Mouse (Mus musculus) heart, embryonic 11.5 days (tissue): Measurements from ENCODE around the gene Cptp. TPM values are rescaled to one million over a fixed set of nuclear protein-coding genes. Genes with fewer than 3 reads are reported as not detected.

Source experiments
- ATAC-seq: fragments of 200-750 bp; cut with Nextera tagmentation; replicated peaks from 2 replicates; pipeline ENCODE4 v1.8.0; 2017; ENCODE audit warnings: moderate library complexity; ENCODE audit not compliant: insufficient number of reproducible peaks, low FRiP score, low TSS enrichment
- H3K27ac ChIP-seq: fragments of 300-500 bp; sonication (generic); 2 replicates; pipeline ENCODE4 v1.5.1; 2014; ENCODE audit warnings: mild to moderate bottlenecking, low read depth, low read length
- H3K27me3 ChIP-seq: fragments of 300-500 bp; sonication (generic); 2 replicates; pipeline ENCODE4 v1.6.1; 2014; ENCODE audit warnings: mild to moderate bottlenecking, low read length, mixed read lengths; ENCODE audit not compliant: control insufficient read depth, insufficient read depth
- H3K36me3 ChIP-seq: fragments of 300-500 bp; sonication (generic); 2 replicates; pipeline ENCODE4 v1.6.1; 2014; ENCODE audit warnings: mild to moderate bottlenecking, low read length, moderate library complexity, mixed read lengths; ENCODE audit not compliant: control insufficient read depth, insufficient read depth
- H3K4me1 ChIP-seq: fragments of 300-500 bp; sonication (generic); 2 replicates; pipeline ENCODE4 v1.6.1; 2014; ENCODE audit warnings: low read length; ENCODE audit not compliant: control insufficient read depth, insufficient read depth
- H3K4me2 ChIP-seq: fragments of 300-500 bp; sonication (generic); 2 replicates; pipeline ENCODE4 v1.6.1; 2014; ENCODE audit warnings: mild to moderate bottlenecking, moderate library complexity
- H3K4me3 ChIP-seq: fragments of 300-500 bp; sonication (generic); 2 replicates; pipeline ENCODE4 v1.5.1; 2014; ENCODE audit warnings: low read depth, low read length
- H3K9ac ChIP-seq: fragments of 300-500 bp; sonication (generic); 2 replicates; pipeline ENCODE4 v1.6.1; 2014; ENCODE audit warnings: mild to moderate bottlenecking, low read depth, low read length, moderate library complexity
- H3K9me3 ChIP-seq: fragments of 300-500 bp; sonication (generic); replicated peaks from 2 replicates; pipeline ENCODE4 v1.6.1; 2016; ENCODE audit warnings: low read length; ENCODE audit not compliant: control insufficient read depth
- WGBS: fragments of 180-500 bp; shearing (Covaris S2); extraction: QIAGEN DNeasy Blood & Tissue Kit; methylation state at CpG from one replicate; pipeline ENCODE4 v1.1.7; 2014; ENCODE audit not compliant: insufficient replicate concordance; 5-methylcytosine and 5-hydroxymethylcytosine counted together
- polyA plus RNA-seq: library from polyadenylated mRNA; unstranded; fragments of >200 nt; fragmentation: Nextera tagmentation; extraction: Ambion mirVana; gene quantifications from 2 replicates; pipeline ENCODE4 v1.2.1, GENCODE M21; 2014

Cptp gene
- polyA plus RNA-seq, 1 experiment from 2014 or later, result 12.2 TPM

DNA sequence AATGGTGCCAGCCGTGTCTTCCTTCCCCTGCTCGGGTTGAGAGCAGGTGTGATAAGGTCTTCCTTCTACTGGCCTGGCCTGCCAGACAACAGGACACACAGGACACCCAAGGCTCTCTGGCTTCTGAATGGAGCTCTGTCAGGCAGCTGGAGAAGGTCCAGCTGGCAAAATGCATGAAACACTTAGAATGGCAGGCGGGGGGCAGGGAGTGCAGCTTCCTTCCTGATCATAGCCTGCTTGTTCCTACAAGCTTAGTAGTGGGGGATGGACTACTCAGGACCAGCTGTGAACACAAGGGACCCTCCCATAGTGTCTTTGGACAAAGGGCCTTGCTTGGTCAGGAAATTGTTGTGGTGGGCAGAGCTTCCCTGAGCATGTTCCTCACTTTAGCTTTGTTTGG lies 32.0 kb upstream of the Cptp start:
- no peak overlapping the region for H3K4me2 ChIP-seq
- no peak for ATAC-seq
- H3K9me3 ChIP-seq, result no peaks in the 10 kb centered on the region
- H3K36me3 ChIP-seq, result peaks cover 13% of the 10 kb centered on the region; the same call in 1 of the 2 replicates
- no peaks in the 10 kb centered on the region for H3K4me1 ChIP-seq
- H3K9ac ChIP-seq, result no peak overlapping the region
- no peak overlapping the region for H3K27ac ChIP-seq
- no peak overlapping the region for H3K4me3 ChIP-seq
- 59% methylated on average over 3 of the region's 3 CpGs for WGBS
- H3K27me3 ChIP-seq, result no peaks in the 10 kb centered on the region

DNA sequence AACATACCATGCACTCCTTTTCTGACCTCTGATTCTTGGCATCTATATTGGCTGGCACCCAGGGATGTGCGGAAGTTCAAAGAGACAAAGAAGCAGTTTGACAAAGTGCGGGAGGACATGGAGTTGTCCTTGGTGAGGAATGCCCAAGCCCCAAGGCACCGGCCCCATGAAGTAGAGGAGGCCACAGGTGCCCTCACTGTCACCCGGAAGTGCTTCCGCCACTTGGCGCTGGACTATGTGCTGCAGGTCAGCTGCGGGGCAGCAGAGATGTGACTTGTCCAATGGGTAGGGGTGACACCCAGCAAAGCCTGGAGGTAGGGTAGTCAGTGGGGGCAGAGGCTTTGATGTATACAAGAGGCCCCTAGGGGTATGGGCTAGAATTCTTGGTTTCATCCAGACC lies 30.1 kb upstream of the Cptp start:
- H3K36me3 ChIP-seq, result peaks cover 13% of the 10 kb centered on the region; the same call in 1 of the 2 replicates
- 93% methylated on average over 7 of the region's 7 CpGs for WGBS

DNA sequence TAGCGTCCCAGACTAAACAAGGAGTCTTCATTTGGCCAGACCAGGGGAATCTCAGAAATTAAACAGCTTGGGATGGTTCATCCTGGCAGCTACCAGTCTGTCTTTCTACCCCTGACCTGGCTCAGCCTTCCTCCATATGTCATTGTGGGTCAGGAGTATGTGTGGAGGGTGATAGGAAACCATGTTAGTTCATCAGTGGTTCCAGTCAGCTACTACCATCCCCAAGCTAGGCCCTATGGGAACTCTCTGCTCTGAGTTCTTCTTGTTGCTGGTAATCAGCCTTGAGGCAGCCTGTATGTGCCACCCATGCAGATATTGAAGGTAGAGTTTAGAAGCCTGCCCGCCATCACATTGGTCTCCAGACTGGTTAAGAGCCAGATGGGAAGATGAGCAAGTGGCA lies 29.1 kb upstream of the Cptp start:
- no peak for ATAC-seq
- Histone ChIP-seq H3K36me3 (peaks cover 13% of the 10 kb centered on the region; the same call in 1 of the 2 replicates), H3K27ac (no peak overlapping the region), H3K4me1 (peaks cover 15% of the 10 kb centered on the region), H3K27me3 (no peaks in the 10 kb centered on the region), H3K9ac (no peak overlapping the region), H3K4me2 (no peak overlapping the region), H3K9me3 (no peaks in the 10 kb centered on the region), H3K4me3 (no peak overlapping the region)
- WGBS, result 90% methylated on average over 2 of the region's 2 CpGs

More for the DNA sequence above, 30.1 kb upstream of the Cptp start:
- Histone ChIP-seq H3K4me1 (peaks cover 8% of the 10 kb centered on the region), H3K4me2 (no peak overlapping the region), H3K9me3 (no peaks in the 10 kb centered on the region), H3K27me3 (no peaks in the 10 kb centered on the region), H3K4me3 (no peak overlapping the region), H3K9ac (no peak overlapping the region), H3K27ac (no peak overlapping the region)
- no peak for ATAC-seq

DNA sequence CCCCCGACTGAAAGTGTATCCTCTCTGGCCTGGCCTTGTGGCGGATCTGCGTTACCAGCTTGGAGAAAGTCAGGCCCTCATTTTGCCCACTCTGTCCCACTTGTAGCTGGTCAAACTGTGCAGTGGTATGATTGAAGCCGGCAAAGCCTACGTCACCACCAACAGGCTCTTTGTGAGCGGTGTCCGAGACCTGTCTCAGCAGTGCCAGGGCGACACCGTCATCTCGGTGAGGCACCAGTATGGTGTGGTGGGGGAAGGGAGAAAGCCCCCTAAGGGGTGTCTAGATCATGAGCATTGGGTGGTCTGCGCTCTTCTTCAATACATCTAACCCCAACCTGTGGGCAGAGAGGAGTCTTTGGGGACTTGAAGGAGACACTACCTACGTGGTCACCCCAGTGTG lies 27.2 kb upstream of the Cptp start:
- Histone ChIP-seq H3K36me3 (peaks cover 7% of the 10 kb centered on the region; the same call in 1 of the 2 replicates), H3K27ac (no peak overlapping the region), H3K9me3 (no peaks in the 10 kb centered on the region), H3K9ac (no peak overlapping the region), H3K4me1 (peaks cover 21% of the 10 kb centered on the region), H3K4me3 (no peak overlapping the region), H3K27me3 (no peaks in the 10 kb centered on the region), H3K4me2 (no peak overlapping the region)
- ATAC-seq, result no peak
- 96% methylated on average over 12 of the region's 12 CpGs for WGBS

DNA sequence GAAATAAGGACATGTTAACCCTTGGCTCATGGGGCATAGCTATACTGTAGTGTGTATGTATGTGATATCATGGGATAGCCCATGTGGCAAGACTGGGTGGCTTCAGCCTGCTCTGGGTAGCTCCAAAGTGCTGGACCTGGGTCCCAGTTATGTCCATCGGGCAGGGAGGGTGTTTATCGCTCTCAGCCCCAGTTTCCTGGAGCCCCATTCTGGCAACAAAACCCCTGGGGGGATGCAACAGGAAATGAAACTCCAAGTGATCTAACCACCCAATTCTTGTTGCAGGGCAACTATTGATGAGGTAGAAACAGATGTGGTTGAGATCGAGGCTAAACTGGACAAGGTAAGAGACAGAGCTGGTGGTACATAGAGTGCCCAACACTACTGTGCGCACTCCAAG lies 26.6 kb upstream of the Cptp start:
- ATAC-seq, result no peak
- Histone ChIP-seq H3K9me3 (no peaks in the 10 kb centered on the region), H3K4me3 (no peak overlapping the region), H3K4me2 (no peak overlapping the region), H3K9ac (no peak overlapping the region), H3K27ac (no peak overlapping the region), H3K36me3 (peaks cover 7% of the 10 kb centered on the region; the same call in 1 of the 2 replicates), H3K4me1 (peaks cover 21% of the 10 kb centered on the region), H3K27me3 (no peaks in the 10 kb centered on the region)
- 82% methylated on average over 4 of the region's 4 CpGs for WGBS

DNA sequence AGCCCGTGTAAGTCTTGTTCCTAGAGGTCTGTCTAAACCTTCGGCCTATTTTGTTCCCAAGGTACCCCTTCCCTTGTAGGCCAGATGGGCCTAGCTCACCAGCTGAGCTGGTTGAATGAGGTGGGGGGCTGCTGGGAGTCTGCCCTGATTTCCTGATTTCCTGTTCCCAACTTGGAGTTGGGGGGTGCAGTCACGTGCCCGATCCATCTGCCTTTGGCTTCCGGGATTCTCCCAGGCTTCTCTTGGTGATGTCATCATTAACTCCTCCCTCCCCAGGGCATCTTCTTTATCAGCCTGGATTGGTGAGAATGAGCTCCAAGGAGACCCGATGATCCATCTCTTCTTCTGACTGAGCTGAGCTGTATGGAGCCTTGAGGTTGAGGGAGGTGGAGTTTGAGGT lies 26.0 kb upstream of the Cptp start:
- Histone ChIP-seq H3K4me3 (no peak overlapping the region), H3K36me3 (peaks cover 7% of the 10 kb centered on the region; the same call in 1 of the 2 replicates), H3K9me3 (no peaks in the 10 kb centered on the region), H3K27me3 (no peaks in the 10 kb centered on the region), H3K4me2 (0 out of 2 replicates have a peak overlapping the region, but pooled peaks have one; percentile 98), H3K4me1 (peaks cover 27% of the 10 kb centered on the region), H3K27ac (no peak overlapping the region), H3K9ac (no peak overlapping the region)
- ATAC-seq, result no peak
- WGBS, result 46% methylated on average over 6 of the region's 6 CpGs

DNA sequence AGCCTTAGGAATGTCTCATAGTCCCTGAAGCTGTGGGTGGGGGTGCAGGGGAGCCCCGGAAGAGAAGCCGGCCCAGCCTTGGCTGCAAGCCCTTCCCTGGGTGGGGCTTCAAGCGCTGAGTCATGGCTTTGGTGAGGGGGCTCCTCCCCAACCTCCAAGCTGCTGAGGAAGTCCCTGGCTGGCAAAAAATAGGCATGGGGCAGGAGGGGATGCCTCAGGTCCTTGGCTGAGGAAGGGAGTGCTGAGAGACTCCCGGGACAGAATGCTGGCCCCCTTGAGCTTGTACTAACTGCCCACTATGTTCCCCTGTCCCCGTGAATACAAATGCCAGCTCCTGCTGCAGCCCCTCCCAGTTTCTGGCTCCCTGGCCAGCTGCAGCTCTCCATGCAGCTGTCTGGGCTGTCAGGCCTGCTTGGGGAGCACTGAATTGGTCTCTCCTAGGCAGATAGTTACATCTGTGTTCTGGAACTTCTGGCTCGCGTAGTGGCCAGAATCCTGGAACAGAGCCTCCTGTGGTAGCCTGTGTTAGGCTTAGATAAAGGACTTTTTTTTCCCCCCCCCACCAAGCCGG lies 25.2 kb upstream of the Cptp start:
- no peak overlapping the region for H3K27ac ChIP-seq
- peak overlapping the region; percentile 98 for H3K4me2 ChIP-seq
- ATAC-seq, result no peak

DNA sequence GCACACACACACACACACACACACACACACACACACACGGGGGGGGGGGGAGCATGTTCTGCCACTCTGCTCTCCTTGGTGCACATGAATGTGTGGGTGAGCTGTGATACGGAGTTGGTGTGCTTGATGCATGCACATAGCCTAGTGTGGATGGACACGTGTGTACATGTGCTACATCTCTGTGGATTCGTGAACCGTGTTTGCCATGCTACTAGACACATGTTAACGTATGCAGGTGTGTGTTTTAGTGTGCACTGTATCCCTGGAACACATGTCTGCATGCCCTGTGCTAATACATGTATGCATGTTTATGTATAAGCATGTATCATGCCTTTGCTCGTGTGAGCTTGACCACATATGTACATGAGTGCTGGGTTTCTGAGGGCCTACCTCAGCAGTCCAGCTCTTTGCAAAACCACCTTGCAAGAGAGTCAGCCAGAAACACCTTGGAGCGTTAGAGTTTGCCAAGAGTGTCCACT lies 24.0 kb upstream of the Cptp start:
- Histone ChIP-seq H3K4me1 (peaks cover 27% of the 10 kb centered on the region), H3K9ac (peak overlapping the region; percentile 93; the same call in 1 of the 2 replicates), H3K27me3 (no peaks in the 10 kb centered on the region), H3K36me3 (peaks cover 1% of the 10 kb centered on the region), H3K9me3 (no peaks in the 10 kb centered on the region), H3K27ac (no peak overlapping the region), H3K4me2 (peak overlapping the region; percentile 98), H3K4me3 (peak overlapping the region; percentile 85)
- ATAC-seq, result no peak
- WGBS, result 71% methylated on average over 8 of the region's 8 CpGs

More for the DNA sequence above, 25.2 kb upstream of the Cptp start:
- H3K9ac ChIP-seq, result peak overlapping the region; percentile 34; the same call in 1 of the 2 replicates
- H3K4me1 ChIP-seq, result peaks cover 27% of the 10 kb centered on the region
- 27% methylated on average over 8 of the region's 8 CpGs for WGBS
- no peaks in the 10 kb centered on the region for H3K27me3 ChIP-seq
- no peak overlapping the region for H3K4me3 ChIP-seq
- H3K36me3 ChIP-seq, result peaks cover 2% of the 10 kb centered on the region; the same call in 1 of the 2 replicates
- no peaks in the 10 kb centered on the region for H3K9me3 ChIP-seq
